Mouse (Mus musculus) embryonic facial prominence, embryonic 14.5 days (tissue): Measurements from ENCODE around the gene E2f6. TPM values are rescaled to one million over a fixed set of nuclear protein-coding genes. Genes with fewer than 3 reads are reported as not detected.

ENCODE experiments used
- ATAC-seq: fragments of 200-750 bp; cut with Nextera tagmentation; 2 replicates; pipeline ENCODE4 v1.8.0; 2017; ENCODE audit warnings: low read depth, moderate number of reproducible peaks, moderate TSS enrichment
- DNase-seq: peaks from one replicate; pipeline ENCODE4 v3.0.0-alpha.2; 2015; ENCODE audit warnings: low spot score
- H3K27ac ChIP-seq: fragments of 300-500 bp; sonication (generic); replicated peaks from 2 replicates; pipeline ENCODE4 v1.5.1; 2014; ENCODE audit warnings: low read depth, mild to moderate bottlenecking, low read length, moderate library complexity
- H3K27me3 ChIP-seq: fragments of 300-500 bp; sonication (generic); replicated peaks from 2 replicates; pipeline ENCODE4 v1.6.1; 2014; ENCODE audit warnings: low read length; ENCODE audit not compliant: control insufficient read depth, insufficient read depth
- H3K36me3 ChIP-seq: fragments of 300-500 bp; sonication (generic); 2 replicates; pipeline ENCODE4 v1.6.1; 2014; ENCODE audit warnings: low read length, mixed read lengths; ENCODE audit not compliant: control insufficient read depth, insufficient read depth
- H3K4me1 ChIP-seq: fragments of 300-500 bp; sonication (generic); 2 replicates; pipeline ENCODE4 v1.6.1; 2014; ENCODE audit warnings: antibody characterized with exemption, low read length; ENCODE audit not compliant: control insufficient read depth, insufficient read depth
- H3K4me2 ChIP-seq: fragments of 300-500 bp; sonication (generic); 2 replicates; pipeline ENCODE4 v1.6.1; 2014; ENCODE audit warnings: low read depth, mild to moderate bottlenecking, low read length, moderate library complexity, mixed read lengths
- H3K4me3 ChIP-seq: fragments of 300-500 bp; sonication (generic); 2 replicates; pipeline ENCODE4 v1.5.1; 2014; ENCODE audit warnings: low read depth, mild to moderate bottlenecking, low read length
- H3K9ac ChIP-seq: fragments of 300-500 bp; sonication (generic); 2 replicates; pipeline ENCODE4 v1.6.1; 2014; ENCODE audit warnings: low read depth, mild to moderate bottlenecking, low read length, moderate library complexity, mixed read lengths
- H3K9me3 ChIP-seq: fragments of 300-500 bp; sonication (generic); 2 replicates; pipeline ENCODE4 v1.6.1; 2016; ENCODE audit warnings: low read length; ENCODE audit not compliant: control insufficient read depth
- WGBS: fragments of 180-500 bp; shearing (Covaris S2); extraction: QIAGEN DNeasy Blood & Tissue Kit; methylation state at CpG from one replicate; pipeline ENCODE4 v1.1.7; 2014; 5-methylcytosine and 5-hydroxymethylcytosine counted together
- polyA plus RNA-seq: library from polyadenylated mRNA; unstranded; fragments of >200 nt; fragmentation: Nextera tagmentation; extraction: Ambion mirVana; gene quantifications from 2 replicates; pipeline ENCODE4 v1.2.1, GENCODE M21; 2014

Gene E2f6
- polyA plus RNA-seq, 1 experiment from 2014 or later = 51.9 TPM

GRCm38 (mm10) chr12:16860533-16860932, 49.8 kb downstream of the E2f6 start:
- Histone ChIP-seq H3K4me2 (no peak overlapping the region), H3K4me1 (no peaks in the 10 kb centered on the region), H3K27ac (no peak overlapping the region), H3K4me3 (no peak overlapping the region), H3K9me3 (no peaks in the 10 kb centered on the region), H3K27me3 (no peaks in the 10 kb centered on the region), H3K9ac (no peak overlapping the region), H3K36me3 (no peaks in the 10 kb centered on the region)
- 46% methylated on average over 1 of the region's 1 CpGs for WGBS
- no peak for DNase-seq
- ATAC-seq = 0 out of 2 replicates have a peak, but pooled peaks have one; percentile 35

GRCm38 (mm10) chr12:16860961-16861360, 50.2 kb downstream of the E2f6 start:
- Histone ChIP-seq H3K36me3 (no peaks in the 10 kb centered on the region), H3K27me3 (no peaks in the 10 kb centered on the region), H3K4me3 (no peak overlapping the region), H3K4me2 (no peak overlapping the region), H3K4me1 (no peaks in the 10 kb centered on the region), H3K9ac (no peak overlapping the region), H3K27ac (no peak overlapping the region), H3K9me3 (no peaks in the 10 kb centered on the region)
- WGBS = 51% methylated on average over 3 of the region's 3 CpGs
- ATAC-seq (no peak), DNase-seq (no peak)

- Histone ChIP-seq H3K4me3 (no peak overlapping the region), H3K4me2 (no peak overlapping the region), H3K4me1 (peaks cover 5% of the 10 kb centered on the region; the same call in 1 of the 2 replicates), H3K27me3 (no peaks in the 10 kb centered on the region), H3K36me3 (no peaks in the 10 kb centered on the region), H3K9me3 (no peaks in the 10 kb centered on the region), H3K27ac (no peak overlapping the region), H3K9ac (no peak overlapping the region)
- DNase-seq = no peak
- no peak for ATAC-seq
- WGBS = 66% methylated on average over 4 of the region's 4 CpGs
Observed at GRCm38 (mm10) chr12:16864477-16864876, 53.7 kb downstream of the E2f6 start.

GRCm38 (mm10) chr12:16865871-16866270, 55.1 kb downstream of the E2f6 start:
- Histone ChIP-seq H3K4me1 (peaks cover 19% of the 10 kb centered on the region), H3K27me3 (no peaks in the 10 kb centered on the region), H3K9ac (no peak overlapping the region), H3K4me3 (no peak overlapping the region), H3K4me2 (no peak overlapping the region), H3K9me3 (no peaks in the 10 kb centered on the region), H3K36me3 (no peaks in the 10 kb centered on the region), H3K27ac (no peak overlapping the region)
- ATAC-seq (no peak), DNase-seq (no peak)
- WGBS = 52% methylated on average over 3 of the region's 3 CpGs

GRCm38 (mm10) chr12:16866460-16866859, 55.7 kb downstream of the E2f6 start:
- ATAC-seq (no peak), DNase-seq (no peak)
- WGBS = 66% methylated on average over 3 of the region's 3 CpGs
- H3K27ac ChIP-seq = no peak overlapping the region
- no peak overlapping the region for H3K4me3 ChIP-seq
- no peak overlapping the region for H3K9ac ChIP-seq
- H3K4me1 ChIP-seq = peaks cover 22% of the 10 kb centered on the region
- no peaks in the 10 kb centered on the region for H3K9me3 ChIP-seq
- no peaks in the 10 kb centered on the region for H3K36me3 ChIP-seq
- H3K4me2 ChIP-seq = no peak overlapping the region
- no peaks in the 10 kb centered on the region for H3K27me3 ChIP-seq

- H3K27ac ChIP-seq = no peak overlapping the region
- DNase-seq (no peak), ATAC-seq (no peak)
- no peak overlapping the region for H3K4me3 ChIP-seq
- 65% methylated on average over 7 of the region's 7 CpGs for WGBS
- no peak overlapping the region for H3K9ac ChIP-seq
- H3K9me3 ChIP-seq = no peaks in the 10 kb centered on the region
- no peak overlapping the region for H3K4me2 ChIP-seq
- H3K27me3 ChIP-seq = no peaks in the 10 kb centered on the region
- H3K36me3 ChIP-seq = no peaks in the 10 kb centered on the region
- H3K4me1 ChIP-seq = peaks cover 22% of the 10 kb centered on the region
Observed at GRCm38 (mm10) chr12:16867306-16867705, 56.5 kb downstream of the E2f6 start.

GRCm38 (mm10) chr12:16868618-16869017, 57.9 kb downstream of the E2f6 start:
- Histone ChIP-seq H3K27ac (no peak overlapping the region), H3K9ac (no peak overlapping the region), H3K27me3 (no peaks in the 10 kb centered on the region), H3K4me1 (peaks cover 22% of the 10 kb centered on the region), H3K4me3 (no peak overlapping the region), H3K4me2 (no peak overlapping the region), H3K9me3 (no peaks in the 10 kb centered on the region), H3K36me3 (no peaks in the 10 kb centered on the region)
- 74% methylated on average over 6 of the region's 6 CpGs for WGBS
- DNase-seq (no peak), ATAC-seq (no peak)

GRCm38 (mm10) chr12:16869091-16869778, 58.5 kb downstream of the E2f6 start:
- ATAC-seq (no peak), DNase-seq (no peak)
- Histone ChIP-seq H3K4me3 (no peak overlapping the region), H3K4me2 (no peak overlapping the region), H3K9ac (no peak overlapping the region), H3K4me1 (peaks cover 27% of the 10 kb centered on the region), H3K27ac (peak overlapping the region; percentile 89; the same call in 1 of the 2 replicates), H3K27me3 (no peaks in the 10 kb centered on the region), H3K36me3 (no peaks in the 10 kb centered on the region), H3K9me3 (no peaks in the 10 kb centered on the region)
- 55% methylated on average over 8 of the region's 8 CpGs for WGBS

- Histone ChIP-seq H3K4me3 (no peak overlapping the region), H3K36me3 (no peaks in the 10 kb centered on the region), H3K4me1 (peaks cover 31% of the 10 kb centered on the region), H3K27ac (peak overlapping the region; percentile 89), H3K9me3 (no peaks in the 10 kb centered on the region), H3K4me2 (no peak overlapping the region), H3K27me3 (no peaks in the 10 kb centered on the region), H3K9ac (no peak overlapping the region)
- WGBS = 46% methylated on average over 9 of the region's 9 CpGs
- peak; percentile 51 for DNase-seq
- peak; percentile 44 for ATAC-seq
Observed at GRCm38 (mm10) chr12:16869870-16870404, 59.2 kb downstream of the E2f6 start.
